Mouse (Mus musculus): ENCODE data around the gene Syce2. TPM values are rescaled to one million over a fixed set of nuclear protein-coding genes. Genes with fewer than 3 reads are reported as not detected.
A peak's percentile ranks its signal among the peaks of the same experiment; 100 is the strongest.

The Syce2 gene
- polyA plus RNA-seq, 1 experiment from 2014 or later, result 36.9 TPM

DNA sequence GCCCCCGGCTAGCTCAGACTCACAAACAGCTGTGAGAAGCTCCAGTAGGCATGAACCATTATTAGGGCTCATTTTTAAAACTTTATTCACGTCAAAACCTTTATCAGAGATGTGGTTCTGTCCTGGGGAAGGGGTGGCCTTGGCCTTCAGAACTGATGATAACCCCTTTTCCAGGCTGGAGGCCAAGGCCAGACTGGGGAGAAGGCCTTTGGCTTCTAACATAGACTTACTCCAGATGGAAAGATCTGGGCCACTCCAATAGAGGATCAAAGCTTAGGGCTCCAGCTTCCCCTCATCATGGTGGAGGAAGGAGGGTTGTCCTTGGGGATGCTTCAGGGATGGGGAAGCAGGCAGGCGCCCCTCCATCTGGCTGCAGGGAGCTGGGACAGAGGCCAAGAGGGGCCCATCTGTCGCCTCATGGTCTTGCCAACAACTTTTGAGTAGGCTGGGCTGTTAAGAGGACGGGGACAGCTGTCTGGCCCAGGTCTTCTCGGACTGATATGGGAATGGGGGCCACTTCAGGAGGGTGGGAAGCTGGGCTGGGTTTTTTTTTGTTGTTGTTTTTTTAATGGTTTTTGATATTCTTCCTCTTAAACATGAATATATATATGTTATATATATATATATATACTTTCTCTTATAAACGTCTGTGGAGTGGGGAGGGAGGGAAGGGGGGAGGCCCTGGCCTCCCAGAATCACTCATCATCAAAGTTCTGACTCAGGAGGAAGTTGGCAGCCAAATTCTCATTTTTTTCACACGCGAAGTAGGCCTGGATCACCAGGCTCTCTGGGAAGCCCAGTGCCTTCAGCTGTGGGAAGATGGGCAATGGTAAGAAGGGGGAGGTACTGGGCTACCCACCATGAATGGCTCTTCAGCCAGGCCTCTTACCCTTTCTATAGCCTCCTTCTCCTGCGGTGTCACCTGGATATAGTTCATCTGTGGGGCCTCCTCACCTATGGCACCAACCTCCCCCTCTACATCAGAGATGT lies 36.8 kb upstream of the Syce2 start:
- peaks cover 39% of the 10 kb centered on the region for H3K4me1 ChIP-seq (replicated peaks)
- H3K9ac ChIP-seq, result no peak overlapping the region
- H3K9me3 ChIP-seq (replicated peaks), result no peaks in the 10 kb centered on the region
- WGBS, result 68% methylated on average over 10 of the region's 10 CpGs
- no peak overlapping the region for H3K4me3 ChIP-seq
- H3K27ac ChIP-seq (ENCODE audit: poor library complexity, severe bottlenecking), result no peak overlapping the region
- no peak overlapping the region for H3K4me2 ChIP-seq
- H3K27me3 ChIP-seq (replicated peaks), result no peaks in the 10 kb centered on the region
- H3K36me3 ChIP-seq, result peaks cover 56% of the 10 kb centered on the region
- no peak for ATAC-seq (ENCODE audit: insufficient number of reproducible peaks, low FRiP score)

DNA sequence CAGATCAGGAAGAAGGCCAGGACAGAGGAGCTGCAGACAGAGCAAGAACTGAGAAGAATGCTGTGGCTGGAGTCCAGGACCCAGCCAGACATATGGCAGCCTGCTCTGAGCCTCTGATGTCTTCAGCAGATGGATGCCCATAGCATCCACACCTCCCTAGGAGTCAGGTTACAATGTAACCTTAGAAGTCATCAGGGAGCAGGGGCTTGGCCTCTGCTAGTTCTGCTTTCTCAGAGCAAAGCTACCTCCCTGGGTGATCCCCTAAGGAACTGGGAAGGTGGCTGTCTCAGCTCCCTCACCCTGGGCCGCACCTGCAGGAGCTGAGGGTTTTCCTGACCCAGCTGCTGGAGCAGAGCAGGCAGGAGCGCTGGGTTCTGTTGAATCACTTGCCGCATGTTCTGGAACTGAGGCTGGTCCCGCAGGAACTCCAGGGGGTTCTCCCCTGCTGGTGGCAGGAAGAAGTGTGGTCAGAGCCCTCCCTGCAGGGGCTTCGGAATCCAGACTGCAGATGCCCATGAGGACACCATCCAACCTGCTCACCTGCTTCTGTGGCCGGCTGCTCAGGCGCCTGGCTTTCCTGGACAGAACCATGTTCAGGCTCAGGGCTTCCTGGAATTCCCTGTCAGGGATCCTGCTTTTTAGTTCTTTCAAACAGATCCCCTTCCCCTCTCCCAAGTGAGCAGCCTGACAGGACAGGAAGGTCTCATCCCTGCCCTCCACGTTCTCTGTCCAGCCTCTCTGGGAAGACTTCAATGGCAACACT lies 34.6 kb upstream of the Syce2 start:
- no peak for ATAC-seq (ENCODE audit: insufficient number of reproducible peaks, low FRiP score)
- Histone ChIP-seq H3K4me2 (peak overlapping the region; percentile 12; the same call in 1 of the 2 replicates), H3K4me3 (peak overlapping the region; percentile 9), H3K27ac (ENCODE audit: poor library complexity, severe bottlenecking) (no peak overlapping the region), H3K36me3 (peaks cover 66% of the 10 kb centered on the region), H3K9ac (no peak overlapping the region), H3K4me1 (replicated peaks) (peaks cover 39% of the 10 kb centered on the region), H3K9me3 (replicated peaks) (no peaks in the 10 kb centered on the region), H3K27me3 (replicated peaks) (no peaks in the 10 kb centered on the region)
- WGBS, result 48% methylated on average over 8 of the region's 8 CpGs

DNA sequence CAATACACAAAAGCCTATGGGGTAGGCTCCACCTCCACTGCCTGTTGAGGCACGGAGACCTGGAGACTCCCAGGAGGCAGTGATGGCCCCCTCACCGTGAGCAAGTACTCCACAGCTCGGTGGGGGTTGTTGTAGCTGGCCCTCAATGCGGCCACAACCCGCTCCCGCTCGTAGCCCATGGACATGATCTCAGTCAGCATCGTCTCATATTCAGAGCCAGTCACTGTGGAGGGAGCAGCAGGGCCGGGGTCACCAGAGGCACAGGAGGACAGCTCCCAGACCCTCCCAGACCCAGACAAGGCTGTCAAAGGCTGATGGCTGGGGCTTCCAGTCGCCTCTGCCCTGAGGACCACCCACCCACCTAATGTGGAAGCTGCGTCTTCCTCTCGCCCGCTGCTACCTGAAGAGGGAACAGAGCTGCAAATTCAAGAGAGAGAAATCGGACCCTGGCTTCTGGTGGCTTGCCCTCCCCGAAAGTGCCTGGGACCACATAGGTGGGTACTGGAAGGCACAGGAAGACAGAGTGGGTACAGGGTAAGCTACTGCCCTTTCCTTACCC lies 33.9 kb upstream of the Syce2 start:
- WGBS, result 81% methylated on average over 15 of the region's 15 CpGs

DNA sequence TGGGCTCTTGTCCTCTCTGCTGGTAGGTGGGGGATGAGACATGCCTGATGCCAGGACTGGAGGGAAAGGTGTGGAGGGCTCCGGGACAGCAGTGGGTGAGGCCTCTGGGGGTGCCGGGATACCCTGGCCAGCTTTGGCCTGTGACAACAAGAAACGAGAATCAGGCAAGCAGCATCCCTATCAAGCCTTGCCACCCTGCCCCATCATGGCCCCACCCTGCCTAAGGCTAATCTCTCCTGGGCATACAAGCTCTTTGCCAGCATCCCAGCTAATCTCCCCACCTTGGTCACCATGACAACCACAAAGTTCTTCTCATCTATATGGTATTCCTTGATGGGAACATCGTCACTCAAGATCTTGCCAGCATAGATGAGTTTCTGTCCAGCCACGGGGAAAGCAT lies 33.4 kb upstream of the Syce2 start:
- WGBS, result 76% methylated on average over 5 of the region's 5 CpGs
- no peaks in the 10 kb centered on the region for H3K9me3 ChIP-seq (replicated peaks)
- H3K27me3 ChIP-seq (replicated peaks), result no peaks in the 10 kb centered on the region
- peaks cover 30% of the 10 kb centered on the region for H3K4me1 ChIP-seq (replicated peaks)
- ATAC-seq (ENCODE audit: insufficient number of reproducible peaks, low FRiP score), result peak; percentile 75
- H3K36me3 ChIP-seq, result peaks cover 78% of the 10 kb centered on the region
- H3K9ac ChIP-seq, result no peak overlapping the region
- H3K27ac ChIP-seq (ENCODE audit: poor library complexity, severe bottlenecking), result no peak overlapping the region
- H3K4me2 ChIP-seq, result peak overlapping the region; percentile 68
- H3K4me3 ChIP-seq, result peak overlapping the region; percentile 9; the same call in 1 of the 2 replicates

More for the DNA sequence above, 33.9 kb upstream of the Syce2 start:
- Histone ChIP-seq H3K9me3 (replicated peaks) (no peaks in the 10 kb centered on the region), H3K36me3 (peaks cover 72% of the 10 kb centered on the region), H3K4me2 (peak overlapping the region; percentile 68), H3K9ac (no peak overlapping the region), H3K27me3 (replicated peaks) (no peaks in the 10 kb centered on the region), H3K4me1 (replicated peaks) (peaks cover 36% of the 10 kb centered on the region), H3K4me3 (peak overlapping the region; percentile 9; the same call in 1 of the 2 replicates), H3K27ac (ENCODE audit: poor library complexity, severe bottlenecking) (no peak overlapping the region)
- ATAC-seq (ENCODE audit: insufficient number of reproducible peaks, low FRiP score), result no peak

DNA sequence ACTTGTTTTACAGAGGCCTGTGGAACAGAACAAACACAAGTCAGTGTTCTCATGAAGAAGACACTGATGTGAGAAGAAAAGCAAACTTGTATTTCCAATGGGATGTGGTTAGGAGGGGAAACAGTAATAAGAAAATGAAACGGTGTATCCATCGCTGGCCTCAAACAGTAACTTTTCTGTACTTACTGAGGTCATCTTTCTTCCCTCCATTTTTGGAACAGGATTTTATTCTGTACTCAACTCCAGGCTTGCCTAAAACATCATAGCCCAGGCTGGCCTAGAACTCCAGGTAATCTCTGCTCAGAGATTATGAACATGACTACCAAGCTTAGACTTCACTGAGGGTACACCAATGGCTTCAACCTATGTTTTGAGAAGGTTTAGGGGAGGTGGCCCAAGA lies 32.5 kb upstream of the Syce2 start:
- peaks cover 35% of the 10 kb centered on the region for H3K4me1 ChIP-seq (replicated peaks)

DNA sequence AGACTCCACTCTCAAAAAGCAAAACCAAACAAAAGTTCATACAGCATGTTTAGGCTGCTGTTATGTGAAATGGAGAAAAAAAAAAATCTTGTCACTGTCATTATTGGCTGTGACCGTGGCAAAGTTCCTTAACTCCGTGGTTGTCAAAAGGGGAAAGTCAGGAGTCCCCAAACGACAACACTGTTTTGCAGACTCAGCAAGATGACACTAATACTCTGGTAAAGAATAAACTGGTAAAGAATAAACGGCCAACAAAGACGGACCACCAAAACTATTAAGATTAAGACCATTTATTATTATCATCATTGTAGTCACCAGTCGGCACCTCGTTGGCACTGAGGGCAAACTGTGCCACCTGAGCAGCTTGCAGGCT lies 32.0 kb upstream of the Syce2 start:
- H3K9ac ChIP-seq, result peak overlapping the region; percentile 97
- peaks cover 79% of the 10 kb centered on the region for H3K36me3 ChIP-seq
- WGBS, result 3% methylated on average over 7 of the region's 7 CpGs
- H3K27ac ChIP-seq (ENCODE audit: poor library complexity, severe bottlenecking), result peak overlapping the region; percentile 93
- peak overlapping the region; percentile 68 for H3K4me2 ChIP-seq
- no peaks in the 10 kb centered on the region for H3K27me3 ChIP-seq (replicated peaks)
- H3K4me1 ChIP-seq (replicated peaks), result peaks cover 35% of the 10 kb centered on the region
- no peaks in the 10 kb centered on the region for H3K9me3 ChIP-seq (replicated peaks)
- H3K4me3 ChIP-seq, result peak overlapping the region; percentile 91
- ATAC-seq (ENCODE audit: insufficient number of reproducible peaks, low FRiP score), result no peak

More for the DNA sequence above, 32.5 kb upstream of the Syce2 start:
- Histone ChIP-seq H3K27ac (ENCODE audit: poor library complexity, severe bottlenecking) (no peak overlapping the region), H3K4me2 (peak overlapping the region; percentile 68), H3K4me3 (peak overlapping the region; percentile 91), H3K9ac (peak overlapping the region; percentile 97), H3K9me3 (replicated peaks) (no peaks in the 10 kb centered on the region), H3K27me3 (replicated peaks) (no peaks in the 10 kb centered on the region), H3K36me3 (peaks cover 79% of the 10 kb centered on the region)
- 89% methylated on average over 2 of the region's 2 CpGs for WGBS
- ATAC-seq (ENCODE audit: insufficient number of reproducible peaks, low FRiP score), result no peak

DNA sequence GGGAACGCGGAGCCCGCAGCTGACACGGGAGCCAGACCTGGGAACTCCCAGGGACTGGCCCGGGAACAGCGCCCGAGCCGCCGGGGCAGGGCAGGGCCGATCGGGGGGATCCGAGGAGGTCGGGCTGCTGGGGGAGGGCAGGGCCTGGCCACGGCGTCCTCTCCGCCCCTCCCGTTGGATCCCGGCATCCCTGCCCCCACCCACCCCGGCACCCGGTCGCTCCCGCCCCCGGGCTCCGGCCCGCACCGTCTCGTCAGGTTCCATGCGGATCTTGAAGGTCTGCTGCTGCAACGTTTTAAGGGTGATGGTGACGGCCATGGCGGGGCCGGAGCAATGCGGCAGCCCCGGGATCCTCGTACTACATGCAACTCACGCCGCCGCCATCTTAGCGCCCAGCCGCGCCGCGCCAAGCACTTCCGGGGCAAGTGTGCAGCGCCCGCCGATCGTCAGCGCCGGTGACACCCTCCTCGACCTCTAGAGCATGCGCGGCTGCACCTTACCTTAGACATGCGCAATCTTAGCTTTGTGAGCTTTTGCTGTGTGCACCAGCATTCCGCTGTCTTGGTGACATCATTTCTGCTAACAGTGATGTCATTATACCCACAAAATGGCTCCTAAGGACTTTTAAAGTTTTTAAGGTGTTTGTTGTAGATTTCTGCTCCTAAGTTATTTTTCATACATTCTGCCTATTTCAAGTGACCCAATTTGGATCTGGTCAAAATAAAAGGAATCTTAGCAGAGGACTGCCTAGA lies 31.5 kb upstream of the Syce2 start, which contains the start of gene Rad23a:
TSS of gene Rad23a (minus strand) at position 418 of the 752 bp plus-strand sequence.
- ATAC-seq (ENCODE audit: insufficient number of reproducible peaks, low FRiP score), result peak; percentile 91
- Histone ChIP-seq H3K4me3 (peak within 1 kb of the TSS; percentile 91), H3K27me3 (replicated peaks) (no peaks in the 10 kb centered on the region), H3K9ac (peak within 1 kb of the TSS; percentile 97), H3K36me3 (peaks cover 79% of the 10 kb centered on the region), H3K4me2 (peak within 1 kb of the TSS; percentile 68), H3K9me3 (replicated peaks) (no peaks in the 10 kb centered on the region), H3K4me1 (replicated peaks) (peaks cover 36% of the 10 kb centered on the region), H3K27ac (ENCODE audit: poor library complexity, severe bottlenecking) (peak within 1 kb of the TSS; percentile 93)
- WGBS, result under 1% methylated on average over 49 of the region's 55 CpGs

DNA sequence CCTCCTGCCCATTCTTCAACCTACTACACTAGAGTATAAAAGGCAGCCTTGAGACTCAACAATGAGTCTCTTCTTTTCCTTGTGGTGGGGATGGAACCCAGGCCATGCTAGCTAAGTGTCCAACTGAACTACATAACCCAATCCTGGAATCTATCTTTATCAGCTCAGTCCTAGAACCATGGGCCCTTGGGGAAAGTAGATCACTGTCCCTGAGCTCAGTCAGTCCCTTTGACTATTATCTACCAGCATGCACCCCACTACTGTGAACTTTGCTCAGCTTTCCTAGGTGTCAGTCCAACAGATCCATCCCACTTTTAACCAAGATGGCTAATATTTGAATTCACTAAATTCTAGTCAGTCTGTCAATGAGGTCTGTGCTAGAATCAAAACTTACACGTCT lies 30.4 kb upstream of the Syce2 start:
- Histone ChIP-seq H3K27me3 (replicated peaks) (no peaks in the 10 kb centered on the region), H3K4me3 (no peak overlapping the region), H3K9me3 (replicated peaks) (no peaks in the 10 kb centered on the region), H3K9ac (no peak overlapping the region), H3K36me3 (peaks cover 68% of the 10 kb centered on the region), H3K27ac (ENCODE audit: poor library complexity, severe bottlenecking) (no peak overlapping the region), H3K4me2 (no peak overlapping the region), H3K4me1 (replicated peaks) (peaks cover 34% of the 10 kb centered on the region)
- WGBS, result 88% methylated on average over 1 of the region's 1 CpGs
- ATAC-seq (ENCODE audit: insufficient number of reproducible peaks, low FRiP score), result no peak

DNA sequence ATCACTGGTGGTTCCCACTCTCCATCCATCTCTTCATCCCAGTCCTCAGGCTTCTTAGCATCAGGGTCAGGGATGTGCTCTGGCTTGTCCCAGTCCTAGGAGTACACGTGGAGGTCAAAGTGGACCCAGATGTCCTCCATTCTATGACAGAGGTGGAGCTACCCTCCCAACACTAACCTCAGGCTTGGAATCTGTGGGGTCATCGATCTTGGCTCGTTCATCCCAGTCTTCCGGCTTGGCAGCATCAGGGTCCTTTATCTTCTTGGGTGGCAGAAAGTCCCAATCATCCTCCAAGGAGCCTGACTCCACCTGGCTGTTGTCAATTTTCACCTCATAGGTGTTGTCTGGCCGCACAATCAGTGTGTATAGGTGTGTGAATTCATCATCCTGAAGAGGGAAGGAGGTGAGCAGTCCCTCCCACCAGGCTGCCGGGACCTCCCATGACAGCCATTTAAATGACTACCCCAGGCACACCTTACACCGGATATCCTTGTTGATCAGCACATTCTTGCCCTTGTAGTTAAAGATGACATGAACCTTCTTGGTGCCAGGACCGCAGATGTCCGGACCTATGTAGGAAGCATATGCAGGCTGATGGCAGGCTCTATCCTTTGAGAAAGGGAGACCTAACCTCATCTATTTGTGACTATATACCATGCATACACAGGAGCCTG lies 27.4 kb upstream of the Syce2 start:
- H3K27ac ChIP-seq (ENCODE audit: poor library complexity, severe bottlenecking), result peak overlapping the region; percentile 13; the same call in 1 of the 2 replicates

More for the DNA sequence above, 27.4 kb upstream of the Syce2 start:
- peak overlapping the region; percentile 96 for H3K9ac ChIP-seq
- no peaks in the 10 kb centered on the region for H3K9me3 ChIP-seq (replicated peaks)
- peak overlapping the region; percentile 91 for H3K4me3 ChIP-seq
- H3K4me2 ChIP-seq, result peak overlapping the region; percentile 72
- no peaks in the 10 kb centered on the region for H3K27me3 ChIP-seq (replicated peaks)
- peaks cover 41% of the 10 kb centered on the region for H3K36me3 ChIP-seq
- 83% methylated on average over 9 of the region's 9 CpGs for WGBS
- H3K4me1 ChIP-seq (replicated peaks), result peaks cover 31% of the 10 kb centered on the region
- no peak for ATAC-seq (ENCODE audit: insufficient number of reproducible peaks, low FRiP score)

Data from heart, embryonic 12.5 days (tissue).